Mouse (Mus musculus) testis, postnatal 14 days (tissue): ENCODE results near the gene Tnrc6c.

Source experiments
- DNase-seq: peaks from one replicate; pipeline ENCODE4 v3.0.0; 2021; ENCODE audit warnings: low spot score

Gene Tnrc6c

DNA sequence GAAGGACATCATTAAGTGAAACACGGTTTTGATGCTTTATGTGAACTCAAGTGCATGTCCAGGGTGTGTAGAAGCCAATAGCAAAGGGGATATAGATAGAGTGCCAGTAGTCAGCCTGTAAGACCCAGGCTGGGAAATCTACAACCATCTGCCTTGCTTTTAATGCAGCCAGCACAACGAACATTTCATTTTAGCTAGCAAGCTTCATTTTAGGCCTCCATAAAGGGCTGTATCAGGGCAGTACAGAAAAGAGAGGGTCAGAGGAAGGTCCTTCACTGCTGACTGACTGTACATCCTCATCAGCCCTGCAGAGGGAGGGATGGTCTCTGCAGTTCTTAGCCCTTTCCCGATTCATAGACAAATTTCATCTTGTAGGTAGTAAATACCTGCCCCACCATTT lies 23.0 kb downstream of the Tnrc6c start:
- DNase-seq: no peak

DNA sequence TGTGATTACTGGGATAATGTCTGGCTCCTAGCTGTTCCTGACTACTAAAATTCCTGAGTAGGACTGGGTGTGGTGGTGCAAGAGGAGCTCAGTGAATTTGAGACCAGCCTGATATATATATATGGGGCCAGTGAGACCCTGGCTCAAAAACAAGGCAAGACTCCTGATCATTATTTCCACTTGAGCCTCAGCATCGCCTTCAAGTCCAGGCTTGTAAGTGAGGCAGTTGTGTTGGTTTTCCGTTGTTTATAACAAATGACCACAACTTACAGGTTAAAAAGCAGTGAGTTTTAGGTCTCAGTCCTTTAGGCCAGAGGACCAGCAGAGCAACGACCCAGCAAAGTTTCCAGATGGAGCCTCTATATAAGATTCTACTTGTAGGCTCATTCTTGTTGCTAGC lies 23.5 kb downstream of the Tnrc6c start:
- DNase-seq: no peak

DNA sequence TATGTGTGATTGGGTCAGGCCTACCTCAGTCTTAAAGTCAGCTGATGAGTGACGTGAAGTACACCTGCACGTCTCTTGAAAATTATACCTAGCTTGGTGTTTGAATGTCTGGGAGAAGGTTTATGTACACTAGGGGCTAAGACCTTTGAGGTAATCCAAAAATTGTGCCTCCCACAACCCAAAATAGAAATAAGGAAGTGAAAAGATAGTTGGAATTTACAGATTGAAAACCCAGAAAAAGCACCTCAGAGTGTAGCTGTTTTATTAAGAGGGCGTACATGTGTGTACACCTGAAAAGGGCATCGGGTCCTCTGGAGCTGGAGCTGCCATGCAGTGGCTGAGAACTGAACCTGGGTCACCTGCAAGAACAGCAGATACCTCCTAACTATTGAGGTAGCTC lies 24.1 kb downstream of the Tnrc6c start:
- DNase-seq: no peak

DNA sequence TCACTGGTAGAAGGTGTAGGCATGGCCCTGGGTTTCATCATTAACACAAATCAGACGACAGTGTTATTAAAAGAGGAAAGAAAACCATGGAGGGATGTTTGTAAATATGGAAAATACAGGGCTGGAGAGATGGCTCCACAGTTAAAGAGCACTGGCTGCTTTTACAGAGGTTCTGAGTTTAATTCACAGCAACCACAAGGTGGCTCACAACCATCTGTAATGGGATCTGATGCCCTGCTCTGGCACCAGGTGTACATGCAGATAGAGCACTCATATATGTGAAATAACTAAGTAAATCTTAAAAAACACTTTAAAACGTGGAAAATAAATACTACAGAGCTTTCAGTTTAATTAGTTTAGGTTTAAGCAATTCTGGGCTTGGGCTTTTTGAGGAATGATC lies 24.7 kb downstream of the Tnrc6c start:
- no peak for DNase-seq

DNA sequence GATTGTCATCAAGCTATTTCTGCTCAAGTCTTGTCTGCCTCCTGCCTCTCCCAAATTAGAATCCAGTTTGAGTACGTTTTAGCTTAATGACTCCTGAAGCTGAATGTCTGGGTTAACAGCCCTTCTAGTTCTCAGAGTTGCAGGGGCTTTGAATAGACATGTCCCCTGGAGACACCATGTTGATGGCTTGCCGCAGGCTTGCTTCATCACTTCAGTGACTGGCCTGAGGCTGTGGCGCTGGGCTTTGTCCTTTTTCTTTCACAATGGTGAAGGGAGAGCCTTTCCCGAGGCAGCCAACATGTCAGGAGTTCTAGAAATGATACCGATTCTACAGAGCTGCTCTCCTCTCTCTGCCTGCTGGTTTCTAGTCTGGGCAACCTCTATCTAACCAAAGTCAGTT lies 30.6 kb downstream of the Tnrc6c start:
- no peak for DNase-seq

DNA sequence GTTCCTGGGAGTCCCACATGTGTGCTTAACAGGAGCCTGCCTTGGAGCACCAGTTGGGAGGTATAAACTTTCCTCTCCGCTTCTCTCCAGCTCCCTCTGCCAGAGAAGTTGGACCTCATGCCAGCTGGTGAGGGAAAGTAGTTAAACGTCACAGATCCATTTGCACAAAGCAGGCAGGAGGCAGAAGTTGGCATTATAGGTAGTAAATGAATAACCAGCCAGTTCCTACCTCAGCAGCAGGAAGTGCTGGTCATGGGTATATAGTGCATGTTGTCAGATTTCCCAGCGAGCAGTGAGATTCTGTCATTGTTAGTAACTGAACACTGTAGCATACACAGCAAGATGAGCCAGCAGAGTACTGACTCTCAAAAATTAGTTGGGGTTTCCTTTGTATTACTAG lies 31.4 kb downstream of the Tnrc6c start:
- no peak for DNase-seq

DNA sequence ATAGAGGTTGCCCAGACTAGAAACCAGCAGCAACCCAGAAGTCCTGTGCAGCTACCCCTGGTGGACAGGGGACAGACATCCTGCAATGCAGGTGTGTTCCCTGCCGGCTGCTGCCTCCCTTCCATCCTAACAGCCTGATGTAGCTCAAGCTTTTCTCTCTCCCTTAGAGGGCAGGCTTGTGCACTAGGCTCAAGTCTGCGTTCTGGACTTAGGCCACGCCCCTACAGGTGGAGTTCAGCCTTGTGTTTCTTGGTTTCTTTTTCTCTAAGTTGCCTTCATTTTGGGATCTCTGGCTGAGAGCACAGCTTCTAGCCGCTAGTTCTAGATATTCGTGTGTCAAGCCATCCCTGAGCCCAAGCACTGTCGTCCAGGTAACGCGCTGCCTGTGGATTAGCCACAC lies 31.9 kb downstream of the Tnrc6c start:
- no peak for DNase-seq

DNA sequence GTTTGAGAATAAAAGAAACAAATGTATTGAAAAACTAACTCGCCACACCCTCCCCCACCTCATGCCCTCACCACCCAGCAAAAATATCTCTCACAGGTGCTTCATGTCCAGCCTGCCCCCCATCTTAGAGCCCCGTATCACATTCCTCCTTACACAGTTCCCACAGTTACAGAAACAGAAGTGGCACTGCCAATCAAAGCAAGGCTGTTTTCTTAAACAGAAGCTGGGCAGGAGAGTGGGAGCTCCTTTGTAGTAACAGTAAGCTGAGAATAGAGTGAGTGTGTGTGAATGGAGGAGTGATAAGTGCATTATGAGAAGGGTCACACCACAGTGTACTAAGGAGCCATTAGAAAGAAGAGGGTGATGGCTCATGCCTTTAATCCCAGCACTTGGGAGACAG lies 34.5 kb downstream of the Tnrc6c start:
- no peak for DNase-seq

DNA sequence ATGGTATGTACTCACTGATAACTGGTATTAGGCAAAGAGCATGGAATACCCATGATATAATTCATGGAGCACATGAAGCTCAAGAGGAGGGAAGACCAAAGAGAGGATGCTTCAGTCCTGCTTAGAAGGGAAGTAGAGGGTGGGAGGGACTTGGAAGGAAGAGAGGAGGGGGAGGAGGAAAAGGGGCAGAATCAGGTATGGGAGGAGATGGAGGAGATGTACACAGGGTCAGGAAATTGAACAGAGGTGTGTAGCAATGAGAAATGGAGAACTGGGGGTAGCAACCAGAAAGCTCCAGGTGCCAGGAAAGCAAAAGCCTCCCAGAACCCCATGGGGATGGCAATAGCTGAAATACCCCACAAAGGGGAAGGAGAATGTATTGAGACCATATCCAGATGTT lies 37.2 kb downstream of the Tnrc6c start:
- DNase-seq: no peak

DNA sequence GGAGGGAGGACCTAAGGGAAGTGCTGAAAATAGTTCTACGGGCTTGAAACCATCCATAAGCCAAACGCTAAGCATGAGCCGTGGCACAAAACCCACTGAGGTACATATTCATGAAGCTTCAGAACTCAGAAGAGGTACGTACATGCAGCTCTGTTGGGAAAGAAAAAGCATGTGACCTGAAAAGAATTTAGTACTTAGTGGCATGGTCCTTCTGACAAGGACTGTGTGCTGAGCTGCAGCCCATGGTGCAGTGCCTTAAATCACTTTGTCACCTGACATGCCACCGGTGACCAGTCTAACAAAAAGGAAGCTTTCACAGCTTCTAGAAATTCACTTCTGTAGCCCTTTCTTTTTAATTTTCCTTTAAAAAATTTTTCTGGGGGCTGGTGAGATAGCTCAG lies 40.0 kb downstream of the Tnrc6c start:
- no peak for DNase-seq

DNA sequence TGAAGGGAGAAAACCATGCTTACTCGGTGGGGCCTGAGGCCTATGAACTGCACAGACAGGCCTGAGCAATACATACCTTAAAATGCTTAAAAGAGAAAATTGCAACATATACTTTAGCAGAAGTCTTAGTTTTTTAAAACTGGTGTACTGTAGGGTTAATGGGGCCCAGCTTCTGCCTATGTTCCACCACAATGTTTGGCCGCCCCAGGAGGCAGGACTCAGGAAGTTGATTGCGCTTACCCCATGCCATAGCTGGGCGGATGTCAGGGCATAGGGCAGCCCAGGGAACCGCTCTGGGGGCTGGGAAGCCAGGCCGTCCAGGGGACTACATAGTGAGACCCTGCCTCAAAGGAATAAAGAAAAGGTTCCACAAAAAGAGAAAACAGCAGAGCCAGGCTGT lies 42.5 kb downstream of the Tnrc6c start:
- DNase-seq: no peak

DNA sequence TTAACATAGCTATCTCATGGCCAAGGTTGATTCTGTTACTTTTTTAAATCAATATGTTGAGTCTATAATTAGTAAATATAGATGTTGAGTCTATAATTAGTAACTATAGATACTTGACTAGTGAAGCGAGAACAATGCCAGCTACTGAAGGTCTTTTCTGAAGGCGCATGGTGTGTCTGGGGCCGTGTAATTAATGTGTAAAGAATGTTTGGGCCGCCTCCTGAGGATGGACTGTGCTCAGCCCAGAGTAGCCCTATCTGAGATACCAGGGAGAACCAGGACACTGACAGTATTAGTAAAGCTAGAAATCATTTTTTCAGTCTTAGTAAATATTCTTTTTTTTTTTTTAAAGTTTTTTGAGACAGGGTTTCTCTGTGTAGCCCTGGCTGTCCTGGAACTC lies 46.8 kb downstream of the Tnrc6c start:
- DNase-seq: no peak

DNA sequence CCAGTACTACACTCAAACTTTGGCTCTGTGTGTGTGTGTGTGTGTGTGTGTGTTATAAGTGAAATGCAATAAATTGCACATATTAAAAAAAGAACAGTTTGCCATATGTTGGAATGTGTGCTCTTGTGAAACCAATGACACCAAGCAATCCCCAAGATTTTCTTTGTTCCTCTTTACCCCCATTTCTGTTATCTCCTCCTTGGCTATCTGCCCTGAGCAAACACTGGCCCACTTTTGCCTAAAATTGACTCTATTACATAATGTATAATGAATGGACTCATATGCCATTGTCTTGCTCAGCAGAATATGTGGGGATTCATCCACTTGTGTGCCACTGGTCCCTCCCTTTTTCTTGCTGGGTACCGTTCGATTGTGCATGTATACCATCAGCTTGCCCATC lies 52.2 kb downstream of the Tnrc6c start:
- no peak for DNase-seq

DNA sequence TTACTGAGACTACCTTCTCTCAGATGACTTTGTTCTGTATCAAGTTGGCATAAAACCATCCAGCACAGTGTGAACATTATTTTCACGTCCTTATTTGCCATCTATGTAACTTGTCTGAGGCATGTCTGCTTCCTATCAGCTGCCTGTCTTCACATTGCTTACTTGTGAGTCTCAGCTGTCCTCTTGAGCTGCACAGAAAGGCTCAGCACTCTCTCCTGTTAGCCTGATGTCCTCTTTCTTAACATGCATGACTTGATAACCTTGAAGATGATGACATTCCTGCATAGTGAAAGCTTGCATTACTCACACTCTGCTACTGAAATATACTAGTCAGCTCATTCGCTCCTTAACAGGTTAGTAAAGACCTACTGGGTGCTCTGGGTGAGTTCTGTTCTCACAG lies 53.1 kb downstream of the Tnrc6c start:
- no peak for DNase-seq

DNA sequence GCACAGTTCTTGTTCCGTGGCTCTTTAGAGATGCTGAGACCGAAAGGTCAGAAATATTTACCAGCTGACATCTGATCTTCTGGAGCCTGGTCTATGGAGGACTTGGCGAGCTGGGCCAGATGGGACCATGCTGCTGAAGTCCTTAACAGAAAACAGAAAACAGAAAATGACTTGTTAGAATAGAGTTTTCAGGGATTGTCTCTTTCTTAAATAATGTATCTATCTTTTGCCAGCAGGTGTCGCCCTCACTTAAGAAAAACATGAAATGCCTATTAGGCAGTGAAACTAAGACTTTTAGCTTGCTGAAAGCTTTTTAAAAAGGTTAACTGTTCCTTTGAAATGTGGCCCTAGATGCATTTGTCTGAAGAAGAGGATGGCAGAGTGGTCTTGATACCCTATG lies 55.2 kb downstream of the Tnrc6c start:
- no peak for DNase-seq

DNA sequence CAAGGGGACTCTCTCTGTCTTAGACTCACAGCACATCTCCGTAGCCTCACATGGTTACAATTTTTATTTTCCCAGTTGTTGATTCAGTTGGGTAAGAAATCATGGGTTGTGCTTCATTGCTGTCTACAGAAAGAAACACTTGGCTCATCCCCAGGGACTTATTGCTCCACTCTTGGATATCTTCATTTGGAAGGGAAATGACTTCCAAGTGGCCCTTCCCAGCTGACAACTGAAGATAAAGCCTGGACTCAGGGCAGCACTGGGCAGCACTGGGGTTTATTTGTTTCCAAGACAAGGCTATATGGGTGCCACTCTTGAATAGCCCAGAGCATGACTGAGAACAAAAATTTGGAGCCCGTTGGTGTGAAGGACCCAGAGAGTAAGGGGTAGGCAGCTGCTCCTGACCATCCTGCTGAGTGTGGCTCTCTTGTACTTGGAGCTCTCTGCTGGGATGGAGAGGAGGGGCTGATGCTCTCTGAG lies 56.8 kb downstream of the Tnrc6c start:
- no peak for DNase-seq

DNA sequence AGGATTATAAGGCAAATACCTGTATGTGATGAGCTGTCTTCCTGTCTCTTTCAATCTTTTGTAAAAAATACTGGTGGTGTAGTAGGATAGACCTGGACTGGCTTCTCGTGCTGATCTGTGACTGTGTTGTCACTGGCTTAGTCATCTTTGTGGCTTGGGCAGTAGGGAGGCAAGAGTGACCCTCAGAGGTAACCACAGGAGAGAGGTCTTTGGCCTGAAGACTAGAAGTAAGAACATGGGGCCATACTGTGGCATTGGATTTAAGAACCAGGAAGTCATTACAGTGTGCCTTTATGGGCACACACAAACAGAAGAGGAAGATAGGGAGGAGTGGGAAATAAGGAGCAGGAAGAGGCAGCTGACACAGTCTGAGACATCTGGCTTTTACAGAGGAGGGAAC lies 58.0 kb downstream of the Tnrc6c start:
- no peak for DNase-seq

DNA sequence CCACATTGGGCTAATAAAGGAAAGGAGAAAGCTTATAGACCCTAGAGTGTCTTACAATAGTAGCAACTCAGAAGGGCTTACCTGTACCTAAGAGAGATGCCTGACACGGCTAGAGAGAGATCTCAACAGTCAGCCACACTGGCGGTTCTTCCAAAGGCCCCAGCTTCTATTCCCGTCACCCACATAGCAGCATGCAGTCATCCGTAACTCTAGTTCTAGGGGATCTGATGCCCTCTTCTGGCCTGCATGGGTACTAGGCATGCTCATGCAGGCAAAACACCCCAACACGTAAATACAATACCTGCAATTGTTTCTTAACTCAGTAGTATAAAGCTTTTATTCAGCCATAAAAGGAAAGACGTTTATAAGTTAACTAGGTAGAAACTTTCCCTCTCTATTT lies 59.3 kb downstream of the Tnrc6c start:
- no peak for DNase-seq

DNA sequence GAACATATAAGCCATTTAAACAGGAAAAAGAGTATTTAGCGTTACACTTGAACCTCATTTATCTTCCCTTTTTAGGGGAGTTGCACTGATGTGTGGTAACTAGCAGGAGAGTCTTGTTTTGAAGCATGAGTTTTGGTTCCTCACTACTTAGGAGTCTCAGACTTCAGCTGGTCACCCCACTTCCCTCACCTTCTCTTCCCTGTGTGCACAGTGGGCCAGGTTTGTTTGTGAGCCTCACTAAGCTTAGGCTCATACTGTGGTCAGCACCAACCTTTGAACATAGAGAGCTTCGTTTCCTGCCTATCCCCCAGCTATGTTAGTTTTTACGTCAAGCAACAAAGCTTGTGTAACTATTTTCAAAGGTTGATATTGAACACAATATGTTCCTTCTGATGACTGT lies 64.7 kb downstream of the Tnrc6c start:
- no peak for DNase-seq

DNA sequence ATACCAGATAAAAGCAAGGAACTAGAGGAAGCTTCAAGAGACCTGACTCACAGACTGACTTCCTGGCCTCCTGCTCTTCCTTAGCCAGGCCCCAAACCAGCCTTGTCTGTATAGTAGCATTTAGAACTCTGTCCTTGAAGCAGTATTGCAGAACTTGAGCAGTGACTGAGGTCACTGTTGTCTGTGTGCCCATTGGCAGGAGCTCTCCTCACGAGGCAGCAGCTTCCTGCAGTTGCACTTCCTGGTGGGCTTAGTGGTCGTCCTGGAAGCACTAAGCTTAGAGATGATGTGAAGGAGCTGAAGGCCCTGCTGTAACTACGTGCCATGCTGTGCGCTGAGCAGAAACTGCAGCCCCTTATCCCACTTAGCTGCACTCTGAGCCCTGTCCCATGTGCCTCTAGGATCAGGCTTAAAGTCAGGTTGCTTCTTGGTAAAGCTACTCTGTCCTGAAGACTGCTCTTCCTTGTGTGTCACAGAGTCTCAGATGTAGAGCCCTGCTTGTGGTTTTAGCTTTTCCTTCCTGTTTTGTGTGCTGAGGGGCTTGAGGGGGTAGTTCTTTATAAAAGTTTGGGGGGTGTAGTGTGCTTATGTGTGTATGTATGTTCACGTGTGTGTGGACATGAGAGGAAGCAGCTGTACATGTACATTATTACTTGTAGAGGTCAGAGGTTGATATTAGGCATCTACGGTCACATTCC lies 70.7 kb downstream of the Tnrc6c start:
- no peak for DNase-seq

DNA sequence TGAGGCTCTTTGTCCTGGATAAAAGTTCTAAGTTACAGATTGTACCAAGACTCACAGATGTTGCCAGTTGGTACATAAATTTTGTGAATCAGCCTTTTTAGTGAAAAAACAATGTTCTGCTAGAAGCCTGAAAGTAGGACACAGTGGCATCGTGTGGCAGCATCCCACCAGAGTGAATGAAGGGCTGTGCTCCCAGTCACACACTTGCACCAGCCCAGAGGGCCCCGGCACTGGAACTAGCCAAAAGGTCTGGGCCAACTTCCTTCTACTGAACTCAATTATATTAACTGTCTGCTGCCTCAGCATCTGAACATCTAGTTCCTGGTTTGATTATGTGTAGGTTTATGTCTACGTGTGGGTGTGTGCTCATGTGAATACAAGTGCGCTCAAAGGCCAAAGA lies 72.9 kb downstream of the Tnrc6c start:
- no peak for DNase-seq

DNA sequence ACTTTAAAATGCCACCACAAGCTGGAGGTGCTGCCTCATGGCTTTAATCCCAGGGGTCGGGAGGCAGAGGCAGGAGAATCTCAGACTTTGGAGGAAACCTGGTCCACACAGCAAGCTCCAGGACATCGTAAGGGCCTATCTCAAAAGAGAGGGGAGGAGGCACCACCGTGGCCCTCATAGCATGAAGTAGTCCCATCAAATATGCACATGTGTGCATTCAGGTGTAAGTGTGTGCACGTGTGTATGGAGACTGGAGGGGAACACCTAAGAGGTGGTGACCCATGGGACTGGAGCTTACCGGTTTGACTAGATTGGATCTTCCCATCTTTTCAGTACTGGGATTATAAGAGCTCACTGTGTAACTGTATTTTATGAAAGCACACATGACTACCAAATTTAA lies 74.2 kb downstream of the Tnrc6c start:
- no peak for DNase-seq

DNA sequence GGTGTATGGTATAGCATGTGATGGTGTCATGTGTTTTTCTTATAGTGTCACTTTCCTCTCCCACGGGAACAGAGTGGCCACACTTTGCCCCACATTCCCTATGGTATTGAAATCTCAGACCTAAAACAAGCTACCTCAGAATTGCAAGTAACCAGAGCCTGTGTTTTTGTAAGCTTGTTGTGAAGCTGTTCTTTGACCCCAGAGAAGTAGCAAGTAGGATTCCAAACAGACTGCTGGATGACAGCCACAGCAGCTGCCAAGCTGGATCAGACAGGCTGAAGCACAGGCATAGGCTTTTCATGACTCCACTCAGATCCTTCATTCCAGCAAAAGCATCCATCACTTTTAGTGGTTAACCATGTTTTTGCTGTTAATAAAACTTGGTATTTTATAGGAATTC lies 74.8 kb downstream of the Tnrc6c start:
- DNase-seq: no peak

DNA sequence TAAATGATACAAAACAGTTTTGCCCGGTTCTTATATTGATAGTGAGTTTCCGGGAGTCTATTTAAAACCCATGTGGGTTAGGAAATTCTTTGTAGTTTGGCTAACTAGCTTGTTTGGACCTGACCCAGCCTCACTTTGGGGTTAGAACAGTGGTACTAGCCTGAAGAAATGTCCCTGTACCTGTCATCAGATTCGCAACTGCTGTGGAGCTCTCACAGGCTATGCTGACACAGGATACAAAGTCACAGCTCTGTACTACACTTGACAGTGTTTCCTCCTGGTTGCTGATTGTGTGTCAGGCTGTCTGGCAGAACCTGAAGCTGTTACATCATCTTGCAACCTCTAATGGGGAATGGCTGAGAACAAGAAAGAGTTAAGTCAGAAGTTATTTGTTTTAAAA lies 75.3 kb downstream of the Tnrc6c start:
- DNase-seq: no peak
